Mouse (Mus musculus): Measurements from ENCODE around the gene Vmn2r73. TPM values are rescaled to one million over a fixed set of nuclear protein-coding genes. Genes with fewer than 3 reads are reported as not detected.
"Not testable (repeated sequence)": the region's sequence is repeated elsewhere in the genome, so short reads cannot be mapped to it uniquely, and the experiment has no call there.

Vmn2r73 gene
- polyA plus RNA-seq (2011; ENCODE audit: insufficient read length, low read depth, missing spikeins), result not detected in 2 replicates

DNA sequence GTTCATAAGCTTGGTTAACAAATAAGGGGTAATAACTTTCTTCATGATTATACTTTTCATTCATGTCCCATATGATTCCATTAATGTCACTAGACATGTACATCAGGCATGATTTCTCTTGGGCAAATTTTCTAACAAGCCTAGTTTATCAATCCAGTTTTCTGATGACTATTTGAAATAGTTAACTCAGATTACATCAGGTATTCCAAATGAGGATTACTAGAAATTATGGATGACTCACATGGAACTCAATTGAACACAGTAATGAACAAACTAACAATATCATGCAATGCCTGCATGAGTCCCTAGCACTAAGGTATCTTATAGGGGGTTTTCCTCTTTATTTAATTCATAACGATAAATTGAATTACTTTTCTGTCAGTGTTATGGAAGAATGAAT, at the start of gene Vmn2r73:
Gene Vmn2r73 (minus strand): TSS at position 101 of the 400 bp plus-strand sequence.
- no peaks in the 10 kb centered on the region for H3K4me1 ChIP-seq (ENCODE audit: control insufficient read depth, insufficient read depth, low read length)
- H3K27ac ChIP-seq (ENCODE audit: insufficient read depth, low read length), result no peak within 1 kb of the TSS
- TF ChIP-seq CTCF (IDR thresholded peaks at IDR 0.05; ENCODE audit: borderline replicate concordance, insufficient read depth, low read length) (no peak), POLR2A (IDR thresholded peaks at IDR 0.05; ENCODE audit: low read depth, low read length) (no peak)
- no peak within 1 kb of the TSS for H3K4me3 ChIP-seq (ENCODE audit: insufficient read depth, low read length)

DNA sequence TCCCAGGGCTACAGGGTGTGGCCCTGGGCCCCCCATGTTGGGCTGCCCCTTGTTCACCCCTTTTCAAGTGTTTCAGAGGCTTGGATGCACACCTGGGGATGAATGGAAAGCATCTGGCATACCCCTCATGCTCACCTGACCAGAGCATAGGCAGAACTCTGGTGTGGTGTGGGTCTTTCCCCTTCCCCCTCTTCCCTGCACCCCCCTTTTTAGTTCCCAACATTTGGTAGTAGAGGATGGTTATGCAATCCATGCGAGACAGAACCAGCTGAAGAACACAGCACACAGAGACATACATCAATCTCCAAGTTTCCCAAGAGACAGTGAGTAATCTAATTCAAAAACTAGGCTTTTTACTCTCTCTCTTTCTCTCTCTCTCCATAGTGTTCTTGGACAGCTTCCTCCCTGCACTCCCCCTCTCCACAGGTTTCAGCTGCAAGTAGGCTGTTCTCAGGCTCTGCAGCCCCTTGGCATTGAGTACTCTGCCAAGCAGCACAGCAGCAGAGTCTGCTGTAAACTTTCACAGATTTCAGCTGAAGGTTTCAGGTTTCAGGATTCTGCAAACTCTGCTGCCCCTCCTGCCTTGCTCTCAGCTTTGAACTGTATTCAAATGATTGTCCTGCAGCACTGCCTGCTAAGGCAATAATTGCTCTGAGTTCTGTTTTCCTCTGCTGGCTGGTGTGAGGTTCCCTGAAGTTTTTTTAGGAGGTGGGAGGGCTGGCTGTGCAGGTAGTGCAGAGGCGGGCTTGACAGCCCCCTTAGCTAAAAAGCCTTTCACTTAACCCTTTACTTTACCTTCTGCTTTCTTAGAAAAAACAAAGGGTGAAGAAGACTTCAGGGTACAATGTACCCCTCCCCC, 35.7 kb downstream of the Vmn2r73 start:
- no peak overlapping the region for H3K4me3 ChIP-seq (ENCODE audit: insufficient read depth, low read length)
- no peaks in the 10 kb centered on the region for H3K4me1 ChIP-seq (ENCODE audit: control insufficient read depth, insufficient read depth, low read length)
- TF ChIP-seq POLR2A (IDR thresholded peaks at IDR 0.05; ENCODE audit: low read depth, low read length) (no peak), CTCF (IDR thresholded peaks at IDR 0.05; ENCODE audit: borderline replicate concordance, insufficient read depth, low read length) (no peak)
- H3K27ac ChIP-seq (ENCODE audit: insufficient read depth, low read length), result no peak overlapping the region

DNA sequence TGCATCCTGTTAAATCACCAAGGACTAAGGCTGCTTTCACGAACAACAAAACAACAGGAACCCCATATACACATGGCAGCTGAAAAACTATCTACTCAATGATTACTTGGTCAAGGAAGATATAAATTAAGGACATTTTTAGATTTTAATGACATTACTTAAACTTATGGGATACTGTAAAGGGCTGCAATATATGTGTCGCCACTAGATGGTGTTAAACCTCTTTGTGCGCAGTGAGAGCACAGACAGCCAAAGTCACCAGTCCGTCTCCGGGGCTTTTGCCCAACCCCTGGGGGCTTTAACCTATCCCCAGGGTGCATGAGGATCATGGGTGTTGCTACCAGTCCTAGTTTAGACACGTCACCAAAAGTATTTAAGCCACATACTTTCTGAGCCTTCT, 58.0 kb downstream of the Vmn2r73 start:
- H3K4me3 ChIP-seq (ENCODE audit: insufficient read depth, low read length); H3K4me1 ChIP-seq (ENCODE audit: control insufficient read depth, insufficient read depth, low read length); H3K27ac ChIP-seq (ENCODE audit: insufficient read depth, low read length): not testable (repeated sequence)

Other genes with a start within 250 kb of the Vmn2r73 start
- gene Vmn2r72, start 121.2 kb downstream of the Vmn2r73 start, polyA plus RNA-seq (2011; ENCODE audit: insufficient read length, low read depth, missing spikeins), result not detected in 2 replicates
- not detected in 2 replicates for gene Vmn2r74, start 85.4 kb upstream of the Vmn2r73 start, polyA plus RNA-seq (2011; ENCODE audit: insufficient read length, low read depth, missing spikeins)

All from embryonic fibroblast, embryonic 13.5 days (primary cell).